ENCODE assay signal across 7 mouse cellular contexts in the genomic region with DNA sequence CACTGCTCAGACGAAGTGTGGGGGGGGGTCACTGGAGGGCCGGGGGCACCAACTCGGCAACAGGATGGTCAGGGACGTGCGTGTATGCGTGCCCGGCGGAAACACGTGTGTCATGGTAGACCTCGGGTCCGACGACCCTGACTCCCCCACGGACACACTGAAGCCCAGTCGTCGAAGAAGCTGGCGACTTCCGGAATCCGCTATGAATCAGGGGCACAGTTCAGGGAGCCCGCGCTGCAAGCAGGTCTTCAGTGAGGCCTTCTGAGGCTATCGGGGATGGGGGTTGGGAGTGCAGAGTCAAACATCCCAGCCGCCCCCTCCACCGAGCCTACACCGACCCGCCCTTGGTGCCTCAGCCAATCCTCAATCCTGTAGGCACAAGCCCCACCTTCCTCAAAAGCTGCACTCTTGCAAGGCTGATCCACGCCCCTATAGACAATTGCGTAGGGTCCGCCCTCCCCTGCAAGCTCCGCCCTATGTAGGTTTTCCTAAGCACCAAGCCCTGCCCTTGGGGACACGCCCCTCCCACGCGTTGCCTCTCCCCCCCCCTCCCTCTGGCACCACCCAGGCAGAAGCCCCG. TPM values are rescaled to one million over a fixed set of nuclear protein-coding genes. Genes with fewer than 3 reads are reported as not detected.
A peak's percentile ranks its signal among the peaks of the same experiment; 100 is the strongest.
DNase-seq lines count a peak whose midpoint lies in the region; ATAC-seq lines count a peak whose summit lies in the region.

No protein-coding gene starts in this region.

- H3K4me1 ChIP-seq in embryonic facial prominence, embryonic 12.5 days = peaks cover 22% of the 10 kb centered on the region
- peaks cover 25% of the 10 kb centered on the region for H3K4me1 ChIP-seq in limb, embryonic 13.5 days
- peaks cover 22% of the 10 kb centered on the region for H3K4me1 ChIP-seq in midbrain, embryonic 16.5 days (ENCODE audit: control insufficient read depth, insufficient read depth, low read length)

- DNase-seq in adrenal gland, postnatal 25 days = peak; percentile 90
- peak; percentile 94 to 98 for DNase-seq in heart, adult 18-20 months
- DNase-seq in kidney, adult 8-10 months = peak; percentile 98 to 99
- peak; percentile 71 to 90 for DNase-seq in spleen, postnatal 10 days (ENCODE audit: low spot score in 2 of 2)

- WGBS in embryonic facial prominence, embryonic 12.5 days = under 1% methylated on average over 33 of the region's 33 CpGs
- WGBS in limb, embryonic 13.5 days = under 1% methylated on average over 33 of the region's 33 CpGs
- WGBS in midbrain, embryonic 16.5 days = under 1% methylated on average over 33 of the region's 33 CpGs

- H3K9me3 ChIP-seq in embryonic facial prominence, embryonic 12.5 days = no peaks in the 10 kb centered on the region
- H3K9me3 ChIP-seq in limb, embryonic 13.5 days = no peaks in the 10 kb centered on the region
- H3K9me3 ChIP-seq in midbrain, embryonic 16.5 days (replicated peaks; ENCODE audit: control insufficient read depth, low read length, poor library complexity, severe bottlenecking) = no peaks in the 10 kb centered on the region

- H3K4me3 ChIP-seq in embryonic facial prominence, embryonic 12.5 days = peak overlapping the region; percentile 78
- peak overlapping the region; percentile 84 for H3K4me3 ChIP-seq in limb, embryonic 13.5 days
- H3K4me3 ChIP-seq in midbrain, embryonic 16.5 days (ENCODE audit: low read depth, low read length) = peak overlapping the region; percentile 89

- H3K36me3 ChIP-seq in embryonic facial prominence, embryonic 12.5 days = peaks cover 16% of the 10 kb centered on the region
- H3K36me3 ChIP-seq in limb, embryonic 13.5 days = peaks cover 23% of the 10 kb centered on the region
- H3K36me3 ChIP-seq in midbrain, embryonic 16.5 days (ENCODE audit: control insufficient read depth, insufficient read depth, low read length) = peaks cover 10% of the 10 kb centered on the region

- peak overlapping the region; percentile 94 for H3K9ac ChIP-seq in embryonic facial prominence, embryonic 12.5 days
- peak overlapping the region; percentile 87 for H3K9ac ChIP-seq in limb, embryonic 13.5 days
- peak overlapping the region; percentile 91 for H3K9ac ChIP-seq in midbrain, embryonic 16.5 days (ENCODE audit: low read depth, low read length)

- H3K27ac ChIP-seq in embryonic facial prominence, embryonic 12.5 days = peak overlapping the region; percentile 100
- peak overlapping the region; percentile 99 for H3K27ac ChIP-seq in limb, embryonic 13.5 days
- peak overlapping the region; percentile 99 for H3K27ac ChIP-seq in midbrain, embryonic 16.5 days (ENCODE audit: low read length)

- peak; percentile 93 for ATAC-seq in embryonic facial prominence, embryonic 12.5 days (ENCODE audit: insufficient number of reproducible peaks, insufficient read depth, low FRiP score, low TSS enrichment)
- peak; percentile 94 for ATAC-seq in limb, embryonic 13.5 days (ENCODE audit: low FRiP score, low read depth)
- ATAC-seq in midbrain, embryonic 16.5 days = peak; percentile 89

- H3K4me2 ChIP-seq in embryonic facial prominence, embryonic 12.5 days (replicated peaks) = peak overlapping the region; percentile 88
- peak overlapping the region; percentile 97 for H3K4me2 ChIP-seq in limb, embryonic 13.5 days (replicated peaks)
- H3K4me2 ChIP-seq in midbrain, embryonic 16.5 days (ENCODE audit: low read length) = peak overlapping the region; percentile 65

- no peaks in the 10 kb centered on the region for H3K27me3 ChIP-seq in embryonic facial prominence, embryonic 12.5 days
- no peaks in the 10 kb centered on the region for H3K27me3 ChIP-seq in limb, embryonic 13.5 days
- no peaks in the 10 kb centered on the region for H3K27me3 ChIP-seq in midbrain, embryonic 16.5 days (ENCODE audit: control insufficient read depth, insufficient read depth, low read depth, low read length)

RNA-seq across cellular contexts. Expression of a gene that starts 1.3 kb away (rescaled TPM):
- 71.1 and 78.5 TPM in 2 replicates for total RNA-seq in adrenal gland, postnatal 25 days (2021)
- polyA plus RNA-seq in embryonic facial prominence, embryonic 12.5 days (2016; fragmentation: Nextera tagmentation; extraction: Ambion mirVana) = 13.7 and 16.8 TPM in 2 replicates
- 10 to 100 TPM; 21.5 to 21.9 TPM for total RNA-seq in heart, adult 18-20 months (2021)
- polyA plus RNA-seq in limb, embryonic 13.5 days (2015; fragmentation: Nextera tagmentation; extraction: Ambion mirVana) = 14.5 and 15.3 TPM in 2 replicates
- 13.6 and 13.9 TPM in 2 replicates for polyA plus RNA-seq in midbrain, embryonic 16.5 days (2015; fragmentation: Nextera tagmentation; extraction: Ambion mirVana)

RNA-seq across cellular contexts. Expression of a gene that starts 8.2 kb away (rescaled TPM):
- 46.5 and 67.2 TPM in 2 replicates for total RNA-seq in adrenal gland, postnatal 25 days (2021)
- 63.0 and 64.4 TPM in 2 replicates for polyA plus RNA-seq in embryonic facial prominence, embryonic 12.5 days (2016; fragmentation: Nextera tagmentation; extraction: Ambion mirVana)
- 10 to 100 TPM; 29.6 to 35.2 TPM for total RNA-seq in heart, adult 18-20 months (2021)
- polyA plus RNA-seq in limb, embryonic 13.5 days (2015; fragmentation: Nextera tagmentation; extraction: Ambion mirVana) = 71.2 and 71.4 TPM in 2 replicates
- polyA plus RNA-seq in midbrain, embryonic 16.5 days (2015; fragmentation: Nextera tagmentation; extraction: Ambion mirVana) = 64.1 and 67.7 TPM in 2 replicates

RNA-seq across cellular contexts. Expression of a gene that starts 8.5 kb away (rescaled TPM):
- 19.2 and 21.4 TPM in 2 replicates for total RNA-seq in adrenal gland, postnatal 25 days (2021)
- polyA plus RNA-seq in embryonic facial prominence, embryonic 12.5 days (2016; fragmentation: Nextera tagmentation; extraction: Ambion mirVana) = 23.9 and 25.0 TPM in 2 replicates
- total RNA-seq in heart, adult 18-20 months (2021) = 1 to 10 TPM; 7.8 TPM
- polyA plus RNA-seq in limb, embryonic 13.5 days (2015; fragmentation: Nextera tagmentation; extraction: Ambion mirVana) = 22.3 and 24.5 TPM in 2 replicates
- 12.5 and 13.6 TPM in 2 replicates for polyA plus RNA-seq in midbrain, embryonic 16.5 days (2015; fragmentation: Nextera tagmentation; extraction: Ambion mirVana)

RNA-seq across cellular contexts. Expression of a gene that starts 36.3 kb away (rescaled TPM):
- total RNA-seq in adrenal gland, postnatal 25 days (2021) = 94.0 and 102 TPM in 2 replicates
- polyA plus RNA-seq in embryonic facial prominence, embryonic 12.5 days (2016; fragmentation: Nextera tagmentation; extraction: Ambion mirVana) = 23.6 and 26.1 TPM in 2 replicates
- total RNA-seq in heart, adult 18-20 months (2021) = 10 to 100 TPM; 43.9 to 47.7 TPM
- 27.5 and 29.1 TPM in 2 replicates for polyA plus RNA-seq in limb, embryonic 13.5 days (2015; fragmentation: Nextera tagmentation; extraction: Ambion mirVana)
- polyA plus RNA-seq in midbrain, embryonic 16.5 days (2015; fragmentation: Nextera tagmentation; extraction: Ambion mirVana) = 12.2 and 12.4 TPM in 2 replicates

RNA-seq across cellular contexts. Expression of a gene that starts 37.9 kb away (rescaled TPM):
- 86.4 and 99.4 TPM in 2 replicates for total RNA-seq in adrenal gland, postnatal 25 days (2021)
- 43.8 and 47.7 TPM in 2 replicates for polyA plus RNA-seq in embryonic facial prominence, embryonic 12.5 days (2016; fragmentation: Nextera tagmentation; extraction: Ambion mirVana)
- 10 to 100 TPM; 45.1 to 46.0 TPM for total RNA-seq in heart, adult 18-20 months (2021)
- 38.6 and 40.7 TPM in 2 replicates for polyA plus RNA-seq in limb, embryonic 13.5 days (2015; fragmentation: Nextera tagmentation; extraction: Ambion mirVana)
- 42.4 and 47.8 TPM in 2 replicates for polyA plus RNA-seq in midbrain, embryonic 16.5 days (2015; fragmentation: Nextera tagmentation; extraction: Ambion mirVana)

Comparison
In these comparisons a context has a peak if more than half of its experiments do, and no peak if none do; other contexts are left out.
1. Peak in every context shown above with its lines: DNase-seq, ATAC-seq, H3K4me3 ChIP-seq and H3K27ac ChIP-seq.